8 mouse cellular contexts compared by ENCODE assay signal in the genomic region with DNA sequence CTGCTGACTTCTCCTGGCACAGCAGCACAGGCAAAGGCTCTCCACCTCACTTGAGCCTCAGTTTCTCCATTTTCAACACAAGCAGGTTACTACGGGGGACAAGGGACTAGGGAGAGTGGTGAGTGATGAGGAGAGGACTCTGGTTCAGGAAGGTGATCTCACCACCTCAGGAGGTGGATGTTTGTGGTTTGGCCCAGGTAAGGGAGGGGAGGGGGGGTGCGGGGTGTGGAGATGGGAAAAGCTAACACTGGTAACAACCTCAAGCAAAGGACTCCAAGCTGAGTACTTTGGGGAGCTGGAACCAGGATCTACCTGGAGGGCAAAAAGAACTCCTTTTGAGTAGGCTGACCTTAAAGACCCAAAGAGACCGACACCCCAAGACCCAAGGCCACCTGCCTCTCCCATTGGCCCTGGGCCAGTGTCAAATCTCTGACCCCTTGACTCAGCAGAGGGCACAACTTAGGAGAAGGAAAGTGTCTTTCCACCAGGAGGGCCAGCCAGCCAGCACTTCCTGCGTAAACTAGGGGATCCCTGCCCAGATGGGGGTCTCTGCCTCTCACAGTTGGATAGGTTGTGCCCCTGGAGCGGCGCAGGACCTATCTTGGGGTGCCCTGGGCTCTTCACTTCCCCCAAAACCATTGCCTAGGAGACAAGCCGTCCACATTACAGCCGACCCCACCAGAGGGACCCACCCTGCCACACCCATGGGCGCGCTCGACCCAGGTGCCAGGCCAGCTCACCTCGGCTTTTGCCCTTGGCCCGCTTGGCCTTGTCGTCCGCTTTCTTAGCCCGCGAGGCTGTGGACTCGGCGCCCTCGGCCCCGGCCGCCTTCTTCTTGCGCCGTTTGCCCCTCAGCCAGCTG. TPM values are rescaled to one million over a fixed set of nuclear protein-coding genes. Genes with fewer than 3 reads are reported as not detected.
DNase-seq lines count a peak whose midpoint lies in the region; ATAC-seq and TF ChIP-seq lines count a peak whose summit lies in the region.

No protein-coding gene starts in this region.

- peak; percentile 40 for DNase-seq in adrenal gland, postnatal 10 days
- DNase-seq in adrenal gland, adult 18-20 months (ENCODE audit: low spot score in 2 of 2), result no peak
- DNase-seq in hindbrain, embryonic 10.5 days (ENCODE audit: low spot score), result no peak
- no peak for DNase-seq in liver, embryonic 13.5 days
- DNase-seq in layer of hippocampus, adult 8-10 months (ENCODE audit: low spot score in 2 of 2), result no peak

- H3K4me2 ChIP-seq in liver, embryonic 13.5 days, result peak overlapping the region; percentile 98
- H3K4me2 ChIP-seq in stomach, embryonic 15.5 days, result peak overlapping the region; percentile 96

- H3K9ac ChIP-seq in liver, embryonic 13.5 days, result peak overlapping the region; percentile 76
- H3K9ac ChIP-seq in stomach, embryonic 15.5 days, result peak overlapping the region; percentile 63

- H3K36me3 ChIP-seq in E14TG2a.4 (ENCODE audit: insufficient read depth, low read length), result no peaks in the 10 kb centered on the region
- no peaks in the 10 kb centered on the region for H3K36me3 ChIP-seq in hindbrain, embryonic 10.5 days
- H3K36me3 ChIP-seq in liver, embryonic 13.5 days, result no peaks in the 10 kb centered on the region
- no peaks in the 10 kb centered on the region for H3K36me3 ChIP-seq in stomach, embryonic 15.5 days

- H3K9me3 ChIP-seq in E14TG2a.4 (ENCODE audit: low read length), result no peaks in the 10 kb centered on the region
- H3K9me3 ChIP-seq in hindbrain, embryonic 10.5 days, result no peaks in the 10 kb centered on the region
- no peaks in the 10 kb centered on the region for H3K9me3 ChIP-seq in liver, embryonic 13.5 days (replicated peaks)
- H3K9me3 ChIP-seq in stomach, embryonic 15.5 days, result no peaks in the 10 kb centered on the region

- peaks cover 54% of the 10 kb centered on the region for H3K27me3 ChIP-seq in E14TG2a.4 (ENCODE audit: insufficient read depth, low read length)
- H3K27me3 ChIP-seq in hindbrain, embryonic 10.5 days (ENCODE audit: insufficient read depth, poor library complexity, severe bottlenecking), result peaks cover 82% of the 10 kb centered on the region
- peaks cover 91% of the 10 kb centered on the region for H3K27me3 ChIP-seq in liver, embryonic 13.5 days
- H3K27me3 ChIP-seq in stomach, embryonic 15.5 days (replicated peaks), result no peaks in the 10 kb centered on the region

- no peak for ATAC-seq in liver, embryonic 13.5 days (ENCODE audit: low read depth)
- ATAC-seq in stomach, embryonic 15.5 days (ENCODE audit: insufficient read depth, low FRiP score, low read depth), result no peak
- ATAC-seq in monocyte, adult 5-6 weeks (replicated peaks; ENCODE audit: insufficient number of reproducible peaks, low FRiP score, low TSS enrichment, poor library complexity, severe bottlenecking), result no peak

- peak overlapping the region; percentile 77 for H3K27ac ChIP-seq in hindbrain, embryonic 10.5 days
- no peak overlapping the region; the same call in 1 of the 2 replicates for H3K27ac ChIP-seq in liver, embryonic 13.5 days
- H3K27ac ChIP-seq in stomach, embryonic 15.5 days, result peak overlapping the region; percentile 90

- H3K4me3 ChIP-seq in E14TG2a.4 (replicated peaks; ENCODE audit: low read length), result peak overlapping the region; percentile 84
- peak overlapping the region; percentile 64 for H3K4me3 ChIP-seq in hindbrain, embryonic 10.5 days
- peak overlapping the region; percentile 69 for H3K4me3 ChIP-seq in liver, embryonic 13.5 days (replicated peaks)
- H3K4me3 ChIP-seq in stomach, embryonic 15.5 days (replicated peaks), result peak overlapping the region; percentile 67

- no peak for TF ChIP-seq CTCF in E14TG2a.4 (conservative IDR thresholded peaks at IDR 0.05; ENCODE audit: low read length)

- H3K4me1 ChIP-seq in E14TG2a.4 (replicated peaks; ENCODE audit: low read depth, low read length), result peaks cover 88% of the 10 kb centered on the region
- H3K4me1 ChIP-seq in hindbrain, embryonic 10.5 days (replicated peaks), result peaks cover 78% of the 10 kb centered on the region
- H3K4me1 ChIP-seq in liver, embryonic 13.5 days (replicated peaks), result peaks cover 60% of the 10 kb centered on the region
- H3K4me1 ChIP-seq in stomach, embryonic 15.5 days, result peaks cover 47% of the 10 kb centered on the region

- 6% methylated on average over 24 of the region's 24 CpGs for WGBS in hindbrain, embryonic 10.5 days
- WGBS in liver, embryonic 13.5 days (ENCODE audit: insufficient replicate concordance), result 11% methylated on average over 24 of the region's 24 CpGs
- 9% methylated on average over 24 of the region's 24 CpGs for WGBS in stomach, embryonic 15.5 days

RNA-seq across cellular contexts. Expression of gene C77080, which starts 13.6 kb away (rescaled TPM):
- total RNA-seq in adrenal gland, postnatal 10 days (2021), result 10 to 100 TPM; 16.5 to 16.6 TPM
- 10 to 100 TPM; 18.1 to 22.1 TPM for total RNA-seq in adrenal gland, adult 18-20 months (2021)
- 3.0 and 3.7 TPM in 2 replicates for polyA plus RNA-seq in hindbrain, embryonic 10.5 days (2016; fragmentation: Nextera tagmentation; extraction: Ambion mirVana)
- 0.47 and 0.59 TPM in 2 replicates for polyA plus RNA-seq in liver, embryonic 13.5 days (2015; fragmentation: Nextera tagmentation; extraction: Ambion mirVana)
- polyA plus RNA-seq in stomach, embryonic 15.5 days (2015; fragmentation: Nextera tagmentation; extraction: Ambion mirVana), result 11.8 and 12.6 TPM in 2 replicates
- 10 to 100 TPM; 10.1 to 12.6 (median 11.4) TPM for total RNA-seq in layer of hippocampus, adult 8-10 months (2022)
- 0.32 to 0.57 TPM in 2 of 3 replicates, not detected in the other for total RNA-seq in monocyte, adult 5-6 weeks (2017)

RNA-seq across cellular contexts. Expression of gene Sync, which starts 39.8 kb away (rescaled TPM):
- 1 to 10 TPM; 4.2 to 7.4 TPM for total RNA-seq in adrenal gland, postnatal 10 days (2021)
- 1 to 10 TPM in 1 of 2 experiments, under 1 TPM in 1; 0.76 to 1.5 TPM for total RNA-seq in adrenal gland, adult 18-20 months (2021)
- polyA plus RNA-seq in hindbrain, embryonic 10.5 days (2016; fragmentation: Nextera tagmentation; extraction: Ambion mirVana), result 0.37 and 0.63 TPM in 2 replicates
- 0.07 and 0.13 TPM in 2 replicates for polyA plus RNA-seq in liver, embryonic 13.5 days (2015; fragmentation: Nextera tagmentation; extraction: Ambion mirVana)
- 2.0 and 2.1 TPM in 2 replicates for polyA plus RNA-seq in stomach, embryonic 15.5 days (2015; fragmentation: Nextera tagmentation; extraction: Ambion mirVana)
- total RNA-seq in layer of hippocampus, adult 8-10 months (2022), result 1 to 10 TPM in 3 of 4 experiments, under 1 TPM in 1; 0.63 to 2.2 (median 1.1) TPM
- total RNA-seq in monocyte, adult 5-6 weeks (2017), result 0.75 TPM in 1 of 3 replicates, not detected in the others

RNA-seq across cellular contexts. Expression of gene Yars, which starts 58.1 kb away (rescaled TPM):
- total RNA-seq in adrenal gland, postnatal 10 days (2021), result 10 to 100 TPM; 63.8 to 68.1 TPM
- 10 to 100 TPM; 77.3 to 77.4 TPM for total RNA-seq in adrenal gland, adult 18-20 months (2021)
- 104 and 109 TPM in 2 replicates for polyA plus RNA-seq in hindbrain, embryonic 10.5 days (2016; fragmentation: Nextera tagmentation; extraction: Ambion mirVana)
- 69.9 and 78.8 TPM in 2 replicates for polyA plus RNA-seq in liver, embryonic 13.5 days (2015; fragmentation: Nextera tagmentation; extraction: Ambion mirVana)
- 72.3 and 80.0 TPM in 2 replicates for polyA plus RNA-seq in stomach, embryonic 15.5 days (2015; fragmentation: Nextera tagmentation; extraction: Ambion mirVana)
- total RNA-seq in layer of hippocampus, adult 8-10 months (2022), result 10 to 100 TPM; 85.5 to 91.6 (median 87.1) TPM
- 30.1 to 41.8 TPM (median 33.8 TPM) in 3 replicates for total RNA-seq in monocyte, adult 5-6 weeks (2017)

RNA-seq across cellular contexts. Expression of gene S100pbp, which starts 58.1 kb away (rescaled TPM):
- total RNA-seq in adrenal gland, postnatal 10 days (2021), result 10 to 100 TPM; 26.9 to 29.6 TPM
- total RNA-seq in adrenal gland, adult 18-20 months (2021), result 10 to 100 TPM; 17.6 to 19.9 TPM
- polyA plus RNA-seq in hindbrain, embryonic 10.5 days (2016; fragmentation: Nextera tagmentation; extraction: Ambion mirVana), result 21.5 and 26.3 TPM in 2 replicates
- 5.8 and 7.4 TPM in 2 replicates for polyA plus RNA-seq in liver, embryonic 13.5 days (2015; fragmentation: Nextera tagmentation; extraction: Ambion mirVana)
- 13.1 and 14.1 TPM in 2 replicates for polyA plus RNA-seq in stomach, embryonic 15.5 days (2015; fragmentation: Nextera tagmentation; extraction: Ambion mirVana)
- 10 to 100 TPM; 33.2 to 41.3 (median 39.6) TPM for total RNA-seq in layer of hippocampus, adult 8-10 months (2022)
- total RNA-seq in monocyte, adult 5-6 weeks (2017), result 24.0 to 32.0 TPM (median 30.6 TPM) in 3 replicates
